Mouse (Mus musculus) gonadal fat pad, adult 2 months (tissue): ENCODE data around the gene Trappc13. TPM values are rescaled to one million over a fixed set of nuclear protein-coding genes. Genes with fewer than 3 reads are reported as not detected.

Experiments used
- DNase-seq: peaks from one replicate; pipeline ENCODE4 v3.0.0-alpha.2; 2012; ENCODE audit warnings: low read depth
- polyA plus RNA-seq: library from polyadenylated mRNA; depleted of rRNA; stranded (reverse); fragments of >200 nt; gene quantifications from 2 replicates; pipeline ENCODE4 v1.2.3, GENCODE M21; 2012; rRNA removed

Trappc13 gene
- polyA plus RNA-seq, 1 experiment, result 11.0 TPM

DNA sequence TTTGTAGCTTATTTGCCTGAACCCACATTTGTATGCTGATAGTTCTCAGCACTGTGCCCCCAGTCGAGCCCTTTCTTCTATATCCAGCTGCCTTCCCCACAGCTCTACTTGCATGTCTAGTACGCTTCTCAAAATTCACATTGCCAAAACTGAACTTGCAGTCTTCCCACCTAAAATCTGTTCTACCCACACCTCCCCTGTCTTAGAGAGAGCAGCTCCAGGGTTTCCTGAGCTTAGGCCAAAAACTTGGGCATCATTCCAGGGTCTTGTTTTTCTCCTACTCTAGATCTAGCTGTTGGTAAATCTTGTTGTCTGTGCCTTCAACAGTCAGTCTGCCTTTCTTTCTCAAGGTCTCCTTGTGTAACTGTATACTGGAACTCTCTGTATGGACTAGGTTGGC, 63.4 kb downstream of the Trappc13 start:
- DNase-seq, result no peak

DNA sequence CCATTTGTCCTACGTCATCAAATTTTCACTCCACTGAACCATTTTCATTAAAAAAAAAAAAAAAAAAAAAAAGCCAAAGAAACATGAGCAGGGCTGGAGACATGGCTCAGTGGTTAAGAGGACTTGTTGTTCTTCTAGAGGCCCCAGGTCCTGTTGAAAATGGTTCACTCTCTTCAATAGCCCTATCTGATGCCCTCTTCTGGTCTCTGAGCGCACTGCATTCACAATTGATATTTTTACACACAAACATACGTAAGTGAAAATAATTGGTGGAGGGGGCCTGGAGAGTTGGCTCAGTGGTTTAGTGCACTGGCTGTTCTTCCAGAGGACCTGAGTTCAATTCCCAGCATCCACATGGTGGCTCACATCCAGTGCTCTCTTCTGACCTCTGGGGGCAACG, 64.5 kb downstream of the Trappc13 start:
- DNase-seq, result no peak

DNA sequence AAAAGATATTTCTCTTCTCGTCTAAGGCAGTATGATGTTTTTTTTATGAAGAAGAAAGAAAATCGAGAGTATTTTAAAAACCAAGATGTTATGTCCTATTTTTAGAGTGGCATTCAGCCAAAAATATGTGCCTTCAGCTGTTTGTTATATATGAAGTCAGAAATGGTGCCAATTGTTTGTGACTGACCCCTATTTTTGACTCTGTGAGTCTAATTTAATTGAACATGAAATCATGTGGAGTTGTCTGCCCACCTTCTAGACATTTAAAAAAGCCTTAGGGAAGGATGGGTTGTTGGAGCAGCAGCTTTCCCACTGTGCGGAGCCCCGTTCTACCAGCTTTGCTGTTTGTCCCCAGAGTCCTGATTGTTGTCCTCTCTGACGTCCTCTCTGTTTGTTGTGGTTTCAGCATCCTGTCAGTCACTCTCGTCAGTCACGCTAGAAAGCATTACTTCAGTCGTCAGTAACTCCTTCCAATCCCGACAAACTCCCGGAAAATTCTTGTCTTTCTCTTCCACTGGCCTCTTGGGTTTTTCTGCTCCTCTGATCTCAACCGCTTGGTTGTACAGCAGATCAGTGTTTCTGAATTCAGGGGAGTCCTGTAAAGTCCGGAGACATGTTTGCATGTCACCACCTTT, 65.9 kb downstream of the Trappc13 start:
- no peak for DNase-seq

DNA sequence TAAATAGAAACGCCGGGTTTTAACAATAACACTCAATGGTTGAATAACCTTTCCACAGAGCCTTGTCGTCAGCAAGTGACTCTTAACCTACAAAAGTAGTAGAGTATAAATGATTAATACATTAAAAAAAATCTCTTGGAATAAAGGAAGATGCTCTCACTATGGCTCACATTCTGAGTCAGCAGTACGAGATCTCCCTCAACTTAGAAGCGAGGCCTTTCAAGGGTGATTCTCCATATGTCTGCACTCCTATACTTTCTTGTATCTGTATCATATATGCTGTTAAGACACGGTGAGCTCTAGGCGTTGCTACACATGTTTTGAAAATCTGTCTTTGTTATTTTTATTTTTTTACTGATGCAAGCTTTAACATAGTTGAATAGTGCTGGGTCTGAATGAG, 67.7 kb downstream of the Trappc13 start:
- DNase-seq, result no peak

DNA sequence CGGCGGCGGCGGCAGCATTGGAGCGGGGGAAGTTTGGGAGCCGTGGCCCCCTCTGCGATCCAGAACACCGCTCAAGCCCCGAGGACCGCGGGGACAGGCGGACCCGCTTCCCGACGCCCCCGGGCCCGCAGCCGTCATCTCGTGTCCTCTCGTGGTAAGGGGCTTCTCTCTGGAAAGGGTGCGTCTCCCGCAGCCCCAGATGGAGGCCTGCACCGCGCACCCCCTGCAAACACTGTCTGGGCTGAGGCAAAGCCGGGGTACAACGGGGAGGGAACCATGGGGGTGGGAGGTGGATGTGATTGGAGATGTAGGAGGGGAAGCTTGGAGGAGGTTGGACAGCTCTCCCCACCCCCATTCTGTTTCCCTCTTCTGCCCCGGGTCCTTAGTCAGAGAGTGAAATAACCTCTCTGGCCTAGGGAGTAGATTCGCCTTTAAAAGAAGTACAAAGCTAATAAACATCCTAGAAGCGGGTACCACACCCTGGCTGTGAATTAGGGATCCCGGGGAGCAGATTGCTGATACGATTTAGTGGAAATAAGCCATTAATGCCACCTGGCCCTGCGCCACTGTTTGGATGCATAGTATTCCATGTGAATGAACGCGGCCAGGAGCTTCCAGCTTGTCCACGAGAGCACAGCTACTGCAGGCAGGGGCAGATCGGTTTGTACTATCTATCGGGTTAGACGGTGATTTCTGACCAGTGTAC, 68.3 kb downstream of the Trappc13 start:
- no peak for DNase-seq

DNA sequence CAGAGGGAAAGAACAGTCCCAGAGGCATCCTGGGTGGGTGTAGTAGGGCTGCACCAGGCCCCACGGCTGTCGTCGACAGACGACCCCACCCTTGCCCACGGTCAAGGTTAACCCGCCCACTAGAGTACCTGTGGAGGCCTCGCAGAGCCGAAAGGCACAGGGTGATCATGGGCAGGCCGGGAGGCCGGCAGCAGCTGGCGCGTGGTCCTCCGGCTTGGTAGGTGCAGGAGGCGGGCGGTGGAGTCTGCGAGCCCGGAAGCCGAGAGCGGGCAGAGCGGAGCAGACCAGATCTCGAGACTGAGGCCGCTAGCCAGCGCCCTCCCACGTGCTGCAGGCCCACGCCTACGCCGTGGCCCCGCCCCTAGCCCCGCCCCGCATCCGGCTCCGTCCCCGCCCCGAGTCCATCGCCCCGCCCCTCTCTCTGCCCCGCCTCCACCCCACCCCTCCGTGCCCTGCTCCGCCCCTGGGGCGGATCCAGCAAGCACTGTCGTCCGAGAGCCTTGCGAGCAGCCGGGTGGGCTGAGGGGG, 68.9 kb downstream of the Trappc13 start, which contains the start of the genes Nln and Sgtb:
Nln (minus strand) TSS at position 327 of the 528 bp plus-strand sequence.
Sgtb (plus strand) TSS at position 454 of the 528 bp plus-strand sequence.
- no peak for DNase-seq

DNA sequence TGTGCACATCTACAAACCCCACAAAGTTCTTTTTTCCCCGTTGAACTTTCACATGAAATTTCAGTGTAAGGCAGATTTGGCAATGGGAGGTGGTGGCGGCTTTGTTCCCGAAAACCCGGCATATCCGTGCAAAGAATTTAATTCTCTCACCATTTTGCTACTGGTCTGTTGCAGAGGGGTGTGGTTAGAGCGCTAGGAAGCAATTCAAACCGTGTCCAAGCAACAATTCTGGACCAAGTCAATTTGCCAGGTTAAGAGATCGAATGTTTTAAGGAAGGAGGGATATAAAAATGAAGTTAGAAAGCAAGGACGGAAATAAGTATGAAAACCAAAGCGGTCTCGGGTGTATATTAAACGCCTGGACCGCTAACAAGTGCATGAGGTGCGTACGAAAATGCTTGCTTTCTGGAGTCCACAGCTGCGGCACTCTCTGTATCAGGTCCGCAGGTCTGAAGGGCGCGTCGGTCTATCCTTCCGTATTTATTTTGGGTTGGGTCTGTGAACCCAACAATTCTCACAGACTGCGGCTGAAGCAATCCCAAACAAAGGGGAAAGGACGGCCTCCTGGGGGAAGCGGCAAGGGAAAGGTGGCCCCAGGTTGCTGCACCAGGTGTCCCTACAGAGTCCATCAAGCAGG, 69.5 kb downstream of the Trappc13 start:
- no peak for DNase-seq

DNA sequence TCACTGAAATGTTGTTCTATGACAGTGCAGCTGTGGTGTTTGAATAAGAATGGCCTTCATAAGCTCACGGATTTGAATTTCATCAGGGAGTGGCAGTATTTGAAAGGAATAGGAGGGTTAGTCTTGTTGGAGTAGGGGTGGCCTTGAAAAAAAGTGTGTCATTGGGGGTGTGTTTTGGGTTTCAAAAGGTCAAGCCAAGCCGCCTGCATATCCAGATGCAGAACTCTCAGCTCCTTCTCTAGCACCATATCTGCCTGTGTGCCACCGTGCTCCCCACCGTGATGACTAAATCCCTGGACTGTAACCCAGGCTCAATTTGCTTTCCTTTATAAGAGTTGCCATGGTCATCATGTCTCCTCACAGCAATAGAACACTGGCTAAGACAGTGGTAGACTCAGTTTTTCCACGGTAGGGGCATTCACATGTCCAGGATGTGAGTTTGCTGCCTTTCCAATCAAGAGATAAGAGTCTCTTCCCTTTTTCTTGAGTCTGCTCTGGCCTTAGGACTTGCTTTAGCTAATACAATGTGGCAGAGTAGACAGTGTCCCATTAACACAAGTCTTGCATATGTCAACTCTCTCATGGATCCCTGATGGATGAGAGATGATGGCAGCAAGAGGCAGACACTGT, 76.5 kb downstream of the Trappc13 start:
- no peak for DNase-seq

DNA sequence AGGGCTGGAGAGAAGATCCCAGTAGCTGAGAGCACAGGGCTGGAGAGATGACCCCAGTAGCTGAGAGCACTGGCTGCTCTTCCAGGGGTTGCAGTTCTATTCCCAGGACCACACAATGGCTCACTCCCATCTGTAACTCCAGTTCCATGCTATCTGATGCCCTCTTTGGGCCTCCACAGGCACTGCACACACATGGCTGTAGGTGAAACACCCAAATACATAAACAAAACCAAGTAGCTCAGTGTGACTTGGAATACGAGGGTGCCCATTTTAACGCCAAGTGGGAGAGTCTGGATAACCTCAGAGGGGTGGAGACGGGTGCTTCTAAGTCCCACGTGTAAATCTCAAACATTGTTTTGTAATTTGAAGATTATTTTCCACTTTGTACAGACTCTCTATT, 77.9 kb downstream of the Trappc13 start:
- DNase-seq, result no peak

DNA sequence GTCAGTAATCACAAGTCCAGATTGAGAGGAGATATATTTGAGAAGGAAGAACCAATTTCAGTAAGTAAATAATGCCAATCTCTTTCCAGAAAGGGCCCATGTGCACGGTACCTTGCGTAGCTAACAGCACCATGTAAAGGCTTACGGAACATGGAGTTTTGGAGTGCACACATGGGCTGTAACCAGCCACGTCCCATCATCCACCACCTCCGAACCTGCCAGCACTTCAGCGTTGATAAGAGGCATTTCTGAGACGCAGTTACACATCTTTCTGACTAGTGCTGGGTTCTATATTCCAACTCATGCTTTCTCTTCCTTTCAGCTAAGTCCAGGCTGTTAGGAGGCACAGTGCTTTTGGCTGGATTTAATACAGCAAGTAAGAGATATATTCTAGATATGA, 81.1 kb downstream of the Trappc13 start:
- DNase-seq, result no peak

DNA sequence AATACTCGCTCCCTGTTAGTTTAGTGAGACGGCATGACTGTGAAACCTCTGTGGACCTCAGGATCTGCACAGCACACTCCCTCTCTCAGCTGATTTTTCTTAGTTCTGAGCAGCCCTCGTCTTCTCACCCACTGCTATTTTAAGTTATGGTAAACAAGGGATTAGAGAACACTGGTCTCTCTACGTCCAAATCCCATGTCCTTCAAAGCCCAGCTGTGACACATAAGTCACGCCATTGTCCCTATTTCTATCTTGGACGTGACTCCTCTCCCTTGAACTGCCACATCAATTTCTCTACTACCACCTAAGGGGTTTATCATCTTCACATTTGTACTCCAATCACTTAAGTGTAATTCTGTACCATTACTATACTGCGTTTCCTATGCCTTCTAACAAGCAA, 82.3 kb downstream of the Trappc13 start:
- DNase-seq, result no peak

DNA sequence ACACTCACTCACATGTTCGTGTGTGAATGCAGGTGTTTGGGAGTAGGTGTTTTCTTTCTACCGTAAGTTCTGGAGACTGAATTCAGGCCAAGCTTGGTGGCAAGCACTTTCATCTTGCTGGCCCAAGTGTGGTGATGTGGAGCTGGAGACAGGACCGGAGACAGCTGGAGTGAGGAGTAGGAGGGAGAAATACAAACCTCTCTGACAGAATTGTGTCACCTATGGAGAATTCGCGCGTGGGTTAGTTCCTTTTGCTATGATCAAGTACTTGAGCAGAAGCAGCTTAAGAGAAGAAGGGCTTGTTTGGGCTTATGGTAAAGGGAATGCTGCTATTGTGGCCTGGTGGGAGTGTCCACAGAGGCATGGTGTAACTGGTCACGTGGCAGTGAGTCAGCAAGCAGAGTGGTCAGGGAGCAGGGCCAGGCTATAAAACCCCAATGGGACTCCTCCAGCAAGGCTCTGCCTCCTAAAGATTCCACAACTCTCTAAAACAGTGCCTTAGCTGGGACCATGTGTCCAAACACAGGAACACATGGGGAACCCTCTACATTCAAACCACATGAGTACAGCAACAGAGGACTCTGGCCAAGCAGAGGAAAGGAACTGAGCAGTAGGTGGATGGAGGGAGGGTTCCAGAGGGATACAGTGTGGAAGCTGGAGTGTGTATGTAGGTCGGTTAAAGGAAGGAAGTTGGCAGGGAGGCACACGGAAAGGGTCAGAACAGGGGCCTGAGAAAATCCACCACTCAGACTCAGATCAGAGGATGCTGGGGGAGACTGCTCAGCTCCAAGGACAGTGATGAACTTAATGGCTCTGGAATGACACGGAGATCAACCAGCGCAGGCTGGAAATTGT, 83.5 kb downstream of the Trappc13 start:
- no peak for DNase-seq

Other genes starting within 250 kb of the Trappc13 start
- 11.4 and 14.3 TPM in 2 replicates for gene Nln, start 68.9 kb downstream of the Trappc13 start, polyA plus RNA-seq
- 1.5 and 1.6 TPM in 2 replicates for gene Sgtb, start 68.7 kb downstream of the Trappc13 start, polyA plus RNA-seq
- gene Trim23, start 328 bp upstream of the Trappc13 start, polyA plus RNA-seq, result 5.0 and 5.6 TPM in 2 replicates
- 0.14 and 0.27 TPM in 2 replicates for gene Cenpk, start 50.1 kb upstream of the Trappc13 start, polyA plus RNA-seq
- gene Ppwd1, start 50.4 kb upstream of the Trappc13 start, polyA plus RNA-seq, result 2.0 and 2.7 TPM in 2 replicates
- 2.3 and 2.6 TPM in 2 replicates for gene Adamts6, start 109.4 kb upstream of the Trappc13 start, polyA plus RNA-seq